Mouse (Mus musculus) layer of hippocampus, postnatal 25 days (tissue): ENCODE data around the gene Abhd11. TPM values are rescaled to one million over a fixed set of nuclear protein-coding genes. Genes with fewer than 3 reads are reported as not detected.
"Not testable (repeated sequence)": the region's sequence is repeated elsewhere in the genome, so short reads cannot be mapped to it uniquely, and the experiment has no call there.

Experiments used
- DNase-seq, 2 experiments: peaks; one replicate each; pipeline ENCODE4 v3.0.0; 2022; ENCODE audit warnings: mixed read lengths in 2 of 2, low spot score in 1 of 2; ENCODE audit errors: extremely low spot score in 1 of 2
- total RNA-seq, 2 experiments: library from RNA; stranded (reverse); gene quantifications; 2 replicates each; pipeline ENCODE4 v1.2.3; 2021

Gene Abhd11
- total RNA-seq, result 10 to 100 TPM; 32.0 to 33.4 TPM

DNA sequence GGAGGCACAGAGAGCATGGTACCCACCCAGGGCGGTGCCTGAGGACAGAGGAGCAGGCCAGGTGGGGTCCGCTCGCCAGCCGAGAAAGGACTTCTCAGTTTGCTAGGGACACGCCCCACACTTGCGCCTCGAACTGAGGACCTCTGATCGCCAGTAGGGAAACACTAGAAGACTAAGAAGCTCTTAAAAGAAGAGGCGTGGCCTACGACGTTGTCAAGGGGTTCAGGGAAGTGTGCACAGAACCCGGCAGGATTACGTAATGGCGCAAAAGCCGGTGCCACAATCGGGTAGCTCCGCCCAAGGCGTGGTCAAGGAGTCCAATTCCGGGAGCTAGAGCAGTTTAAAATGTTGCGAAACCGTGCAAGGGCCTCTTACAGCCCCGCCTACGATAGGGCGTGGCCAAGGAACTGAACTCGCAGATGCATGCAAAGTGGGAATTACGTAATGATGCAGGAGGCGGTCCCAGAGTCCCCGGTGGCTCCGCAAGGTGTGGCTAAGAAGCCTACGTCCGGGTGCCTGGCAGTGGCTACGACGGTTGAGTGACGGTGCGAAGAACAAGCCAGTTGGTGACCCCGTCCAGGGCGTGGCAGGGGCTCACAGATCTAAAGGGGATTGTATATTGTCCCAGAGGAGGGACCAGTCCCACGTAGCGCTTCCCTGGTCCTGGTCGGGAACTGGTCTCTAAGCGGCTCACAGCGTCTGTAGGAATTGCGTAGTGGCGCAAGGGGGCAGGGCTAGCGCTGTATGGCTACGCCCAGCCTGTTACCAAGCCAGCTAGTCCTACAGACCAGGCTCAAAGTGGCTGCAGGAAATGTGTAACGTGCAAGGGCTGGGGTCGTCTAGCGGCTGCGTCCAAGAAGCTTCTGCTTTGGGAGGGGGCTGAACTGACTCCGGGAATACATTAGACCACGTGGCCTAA is at the start of gene Abhd11:
Gene Abhd11, plus strand, starts transcription at position 482 of the 919 bp plus-strand sequence.
- peak; percentile 74 to 90 for DNase-seq

GRCm38 (mm10) chr5:134960430-134960829 is 48.5 kb upstream of the Abhd11 start:
- DNase-seq, result no peak

GRCm38 (mm10) chr5:134961519-134961918 is 47.4 kb upstream of the Abhd11 start:
- no peak for DNase-seq

DNA sequence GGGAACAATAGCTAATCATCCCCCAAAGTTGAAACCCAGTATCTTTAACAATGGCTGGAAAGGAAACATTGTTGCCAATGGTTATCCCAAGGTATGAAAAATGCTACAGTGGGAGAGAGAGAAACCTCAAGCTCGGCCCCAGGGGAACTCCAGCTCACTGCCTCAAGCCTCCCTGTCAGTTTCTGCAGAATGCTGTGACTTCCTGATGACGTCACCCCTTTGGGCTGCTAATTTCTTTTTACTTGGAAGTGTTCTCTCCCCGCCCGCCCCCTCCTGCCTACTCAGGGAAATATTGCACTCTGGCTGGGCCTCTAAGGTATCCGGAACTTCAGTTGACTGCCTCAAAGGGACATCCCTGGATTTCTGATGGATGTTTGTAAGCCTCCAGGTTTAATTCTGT is 45.4 kb upstream of the Abhd11 start:
- DNase-seq, result no peak

DNA sequence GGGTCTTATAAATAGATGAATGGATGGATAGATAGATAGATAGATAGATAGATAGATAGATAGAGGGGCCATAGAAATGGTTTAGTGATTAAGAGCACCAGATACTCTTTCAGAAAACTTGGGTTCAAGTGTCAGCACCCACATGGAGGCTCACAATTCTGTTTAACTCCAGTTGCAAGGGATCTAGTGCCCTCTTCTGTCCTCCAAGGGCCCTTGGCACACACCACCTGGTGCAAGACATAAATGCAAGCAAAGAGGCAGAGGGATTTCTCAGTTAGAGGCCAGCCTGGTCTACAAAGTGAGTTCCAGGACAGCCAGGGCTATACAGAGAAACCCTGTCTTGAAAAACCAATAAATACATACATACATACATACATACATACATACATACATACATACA is 44.3 kb upstream of the Abhd11 start:
- DNase-seq, result not testable (repeated sequence)

DNA sequence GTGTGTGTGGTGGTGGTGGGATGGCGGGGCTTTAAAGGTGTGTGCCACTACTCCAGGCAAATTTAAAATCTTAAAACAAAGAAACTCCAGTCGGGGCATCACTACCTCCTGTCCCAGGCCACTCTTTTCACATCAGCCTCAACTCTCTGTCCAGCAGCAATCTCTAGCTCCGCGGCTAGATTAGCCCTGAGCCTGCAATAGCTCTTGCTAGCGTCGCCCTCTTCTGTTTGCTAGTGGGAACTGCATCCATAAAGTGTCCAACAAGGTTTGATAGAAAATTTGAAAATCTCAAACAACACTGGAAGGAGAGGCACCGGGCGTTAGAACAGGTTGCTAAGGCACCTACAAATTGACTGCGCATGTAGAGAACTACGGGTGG is 43.5 kb upstream of the Abhd11 start:
- DNase-seq, result peak; percentile 36 to 72

GRCm38 (mm10) chr5:134965852-134966821 is 42.8 kb upstream of the Abhd11 start:
- DNase-seq, result peak; percentile 18 to 19

- DNase-seq, result no peak
Measured at GRCm38 (mm10) chr5:134967164-134967944, 41.6 kb upstream of the Abhd11 start.

DNA sequence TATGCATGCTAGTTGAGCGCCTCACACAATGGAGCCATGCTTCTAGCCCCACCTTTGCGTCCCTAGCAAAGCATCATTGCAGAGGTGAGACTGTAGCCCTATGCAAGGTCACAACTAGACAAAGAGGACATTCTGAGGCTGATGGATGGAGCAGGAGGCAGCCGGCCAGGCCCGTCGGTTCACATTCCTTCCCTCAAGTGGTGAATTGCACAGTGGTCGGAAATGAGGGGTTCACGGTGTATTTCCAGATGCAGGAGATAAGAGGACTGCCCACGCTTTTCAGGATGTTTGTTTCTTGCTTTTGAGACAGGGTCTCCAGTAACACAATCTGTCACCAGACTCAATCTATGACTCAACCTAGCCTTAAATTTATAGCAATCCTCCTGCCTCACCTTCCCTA is 38.3 kb upstream of the Abhd11 start:
- DNase-seq, result no peak

- DNase-seq, result no peak
Measured at GRCm38 (mm10) chr5:134973081-134973480, 35.9 kb upstream of the Abhd11 start.

DNA sequence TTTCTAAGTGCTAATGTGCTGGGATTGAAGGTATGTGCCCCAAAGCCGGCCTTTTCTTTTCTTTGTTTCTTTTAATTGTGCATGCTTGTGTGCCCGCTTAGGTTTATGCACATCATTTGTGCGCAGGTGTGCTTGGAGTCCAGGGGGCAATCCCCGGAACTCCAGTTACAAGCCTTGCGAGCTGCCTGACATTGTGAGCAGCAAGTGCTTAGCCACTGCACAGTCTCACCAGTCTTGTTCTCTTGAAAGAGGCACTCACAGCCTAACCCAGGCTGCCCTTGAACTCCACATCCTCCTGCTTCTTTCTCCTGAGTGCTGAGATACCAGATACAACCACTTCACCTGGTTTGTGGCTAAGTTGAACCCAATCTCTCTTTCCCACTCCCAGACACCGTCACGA is 35.4 kb upstream of the Abhd11 start:
- DNase-seq, result no peak

- no peak for DNase-seq
Measured at GRCm38 (mm10) chr5:134974294-134974693, 34.7 kb upstream of the Abhd11 start.

DNA sequence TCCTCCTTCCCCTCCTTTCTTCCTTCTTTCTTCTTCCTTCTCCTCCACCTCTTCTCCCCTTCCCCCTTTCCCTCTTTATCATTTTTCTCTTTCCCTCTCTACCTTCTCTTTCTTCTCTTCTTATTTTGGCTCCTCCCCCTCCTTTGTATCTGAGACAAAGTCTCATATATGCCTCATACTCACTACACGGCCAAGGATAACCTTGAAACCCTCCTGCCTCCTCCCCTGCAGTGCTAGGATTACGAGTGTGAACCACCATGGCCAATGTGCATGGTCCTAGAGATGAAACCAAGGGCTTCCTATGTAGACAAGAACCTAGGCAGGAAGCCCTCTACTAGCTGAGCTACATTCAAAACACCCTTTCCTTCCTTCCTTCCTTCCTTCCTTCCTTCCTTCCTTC is 34.0 kb upstream of the Abhd11 start:
- DNase-seq, result no peak

GRCm38 (mm10) chr5:134976164-134976563 is 32.8 kb upstream of the Abhd11 start:
- no peak for DNase-seq

GRCm38 (mm10) chr5:134976577-134977250 is 32.2 kb upstream of the Abhd11 start:
- DNase-seq, result no peak

DNA sequence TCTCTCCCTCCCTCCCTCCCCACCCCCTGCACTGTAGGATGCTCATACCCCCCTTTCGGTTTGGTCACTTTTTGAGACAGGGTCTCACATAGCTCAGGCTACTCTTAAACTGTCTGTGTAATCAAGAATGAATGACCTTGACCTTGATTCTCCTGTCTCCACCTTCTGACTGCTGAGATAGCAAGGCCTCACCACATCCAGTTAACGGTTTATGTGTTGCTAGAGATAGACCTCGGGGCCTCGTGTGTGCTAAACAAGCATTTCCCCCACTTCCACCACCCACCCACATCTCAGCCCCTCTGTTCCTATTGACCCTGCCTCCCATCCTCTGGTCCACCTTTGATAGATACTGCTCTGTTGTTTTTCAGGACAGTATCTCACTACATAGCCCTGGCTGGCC is 31.1 kb upstream of the Abhd11 start:
- no peak for DNase-seq

DNA sequence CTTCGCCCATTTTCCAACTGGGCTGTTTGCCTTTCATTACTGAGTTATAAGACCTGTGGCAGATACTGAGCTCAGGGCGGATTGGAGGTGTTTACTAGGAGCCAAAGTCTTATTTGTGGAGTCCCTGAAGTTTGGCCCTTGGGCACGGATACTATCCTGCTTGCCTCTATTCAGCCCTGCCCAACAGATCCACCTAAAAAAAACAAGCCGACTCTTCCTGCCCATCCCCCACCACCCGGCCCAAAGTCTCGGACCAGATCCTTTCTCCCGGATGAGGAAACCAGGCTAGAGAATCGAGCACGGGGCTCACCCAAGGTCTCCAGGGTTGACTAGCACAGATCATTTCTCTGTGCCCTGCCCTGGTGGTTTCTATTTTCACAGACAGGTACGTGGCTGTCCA is 27.8 kb upstream of the Abhd11 start:
- no peak for DNase-seq

DNA sequence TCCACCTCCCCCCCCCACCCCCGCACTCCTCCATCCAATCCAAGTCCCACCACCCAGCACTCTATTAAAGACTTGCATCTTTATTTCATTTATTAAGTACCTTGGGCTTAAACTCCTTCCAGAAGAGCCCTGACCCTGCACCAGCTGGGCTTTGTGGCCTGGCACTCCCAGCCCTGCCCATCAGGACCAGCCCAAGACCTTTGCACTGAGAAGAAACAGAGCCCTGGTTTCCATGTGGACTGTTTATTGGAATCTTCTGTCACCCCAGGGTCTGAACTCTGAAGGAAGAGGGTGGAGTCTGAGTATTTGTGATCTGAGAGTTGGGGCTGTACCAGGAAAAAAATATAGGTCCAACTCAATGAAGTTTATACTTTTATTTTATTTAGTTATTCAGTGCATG is 25.8 kb upstream of the Abhd11 start:
- no peak for DNase-seq

DNA sequence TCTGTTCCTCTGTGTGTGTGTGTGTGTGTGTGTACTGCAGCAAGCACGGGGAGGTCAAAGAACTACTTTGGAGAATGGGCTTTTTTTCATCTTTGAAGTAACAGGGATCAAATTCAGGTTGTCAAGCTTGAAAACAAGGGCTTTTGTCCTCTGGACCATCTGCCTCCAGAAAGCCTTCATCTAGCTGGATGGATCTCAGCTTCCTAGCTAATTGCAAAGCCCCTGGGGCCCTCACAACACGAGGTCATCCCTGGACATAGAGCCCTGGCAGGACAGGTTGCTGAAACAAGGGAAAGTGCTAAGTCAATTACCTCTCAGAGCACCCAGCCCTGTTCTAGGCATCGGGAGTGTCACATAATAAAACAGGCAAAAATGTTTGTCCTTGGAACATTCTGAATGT is 25.2 kb upstream of the Abhd11 start:
- no peak for DNase-seq
